Mouse (Mus musculus) kidney, adult 2 months (tissue): ENCODE data around the gene Btk.

Experiments used
- CTCF ChIP-seq: fragments of 200-500 bp; conservative IDR thresholded peaks from 2 replicates; pipeline ENCODE4 v1.5.1; 2011; ENCODE audit warnings: low read depth, mild to moderate bottlenecking, control low read depth, low read length, moderate library complexity, mixed read lengths; ENCODE audit not compliant: insufficient read depth, insufficient read length
- POLR2A ChIP-seq: fragments of 200-500 bp; IDR thresholded peaks from one replicate; pipeline ENCODE4 v1.6.1; 2011; ENCODE audit warnings: low read depth, low read length, control low read depth

DNA sequence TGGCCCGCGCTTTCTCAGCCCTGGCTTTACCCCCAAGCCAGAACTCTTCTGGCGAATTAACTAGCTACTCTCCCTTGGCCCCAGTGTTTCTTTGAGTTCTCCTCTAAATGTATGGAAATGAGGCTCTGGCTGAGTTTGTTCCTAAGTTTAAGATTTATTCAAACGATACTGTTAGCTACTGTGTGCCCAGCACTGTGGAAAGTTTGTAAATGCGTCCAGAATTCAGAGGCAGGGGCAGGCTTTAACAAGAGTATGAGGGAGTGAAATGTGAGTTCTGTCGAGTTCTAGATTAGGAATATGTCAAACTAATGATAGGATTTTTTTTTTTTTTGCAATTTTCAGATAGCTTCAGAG is 41.4 kb downstream of the Btk start:
- TF ChIP-seq POLR2A (no peak), CTCF (no peak)
